Mouse (Mus musculus) retina, postnatal 7 days (tissue): ENCODE data around the gene Tmem184a.
A peak's percentile ranks its signal among the peaks of the same experiment; 100 is the strongest.

Experiments used
- DNase-seq: peaks from one replicate; pipeline ENCODE4 v3.0.0-alpha.2; 2012; ENCODE audit warnings: low read depth, low spot score

Gene Tmem184a

GRCm38 (mm10) chr5:139813963-139814381 lies 5.7 kb downstream of the Tmem184a start:
- DNase-seq = no peak

- DNase-seq = no peak
These were observed 6.6 kb downstream of the Tmem184a start for GRCm38 (mm10) chr5:139813126-139813490.

GRCm38 (mm10) chr5:139812398-139813125 lies 7.2 kb downstream of the Tmem184a start:
- DNase-seq = no peak

- no peak for DNase-seq
These were observed 7.9 kb downstream of the Tmem184a start for GRCm38 (mm10) chr5:139811677-139812397.

- no peak for DNase-seq
These were observed 10.3 kb downstream of the Tmem184a start for GRCm38 (mm10) chr5:139809397-139809796.

GRCm38 (mm10) chr5:139805924-139806323 lies 13.8 kb downstream of the Tmem184a start:
- no peak for DNase-seq

GRCm38 (mm10) chr5:139804573-139805111 lies 15.1 kb downstream of the Tmem184a start:
- DNase-seq = no peak

- no peak for DNase-seq
These were observed 15.6 kb downstream of the Tmem184a start for GRCm38 (mm10) chr5:139804107-139804551.

- peak; percentile 52 for DNase-seq
These were observed 16.1 kb downstream of the Tmem184a start for GRCm38 (mm10) chr5:139803601-139804102.

GRCm38 (mm10) chr5:139803165-139803564 lies 16.6 kb downstream of the Tmem184a start:
- DNase-seq = no peak

GRCm38 (mm10) chr5:139801880-139802279 lies 17.8 kb downstream of the Tmem184a start:
- no peak for DNase-seq

- no peak for DNase-seq
These were observed 18.5 kb downstream of the Tmem184a start for GRCm38 (mm10) chr5:139801231-139801630.

- no peak for DNase-seq
These were observed 19.7 kb downstream of the Tmem184a start for GRCm38 (mm10) chr5:139799801-139800590.

- DNase-seq = no peak
These were observed 20.7 kb downstream of the Tmem184a start for GRCm38 (mm10) chr5:139799041-139799440.

GRCm38 (mm10) chr5:139798168-139798900 lies 21.4 kb downstream of the Tmem184a start:
- no peak for DNase-seq

GRCm38 (mm10) chr5:139797473-139798167 lies 22.1 kb downstream of the Tmem184a start:
- DNase-seq = peak; percentile 77

GRCm38 (mm10) chr5:139796900-139797299 lies 22.8 kb downstream of the Tmem184a start:
- no peak for DNase-seq

GRCm38 (mm10) chr5:139796001-139796620 lies 23.6 kb downstream of the Tmem184a start:
- no peak for DNase-seq

GRCm38 (mm10) chr5:139794938-139795337 lies 24.8 kb downstream of the Tmem184a start:
- no peak for DNase-seq

- no peak for DNase-seq
These were observed 25.6 kb downstream of the Tmem184a start for GRCm38 (mm10) chr5:139794137-139794536.
